Mouse (Mus musculus): Measurements from ENCODE around the gene AC124502.3.

DNA sequence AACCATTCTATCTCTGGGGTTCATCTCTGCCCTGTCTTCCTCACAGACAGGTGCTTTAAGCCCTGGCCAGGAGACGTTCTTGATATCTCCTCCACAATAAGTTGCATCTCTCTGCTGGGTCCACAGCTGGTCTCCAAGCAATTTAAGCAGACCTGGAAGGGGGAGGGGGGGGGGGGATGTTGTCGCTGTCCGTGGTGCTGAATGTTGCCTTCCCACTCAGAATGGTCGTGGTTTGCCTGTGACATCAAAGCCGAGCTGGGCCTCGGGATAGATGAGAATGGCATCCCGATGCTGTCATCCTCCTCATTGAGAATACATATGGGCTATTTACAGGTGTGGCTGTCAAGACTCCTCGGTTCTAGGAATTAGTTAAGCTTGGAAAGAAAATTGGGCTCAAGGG is 46.3 kb upstream of the AC124502.3 start:
- TF ChIP-seq EP300 (IDR thresholded peaks at IDR 0.05; ENCODE audit: low read depth) = no peak
- no peak for TF ChIP-seq CTCF (IDR thresholded peaks at IDR 0.05; ENCODE audit: low read depth)

All from liver, embryonic 14.5 days (tissue).